Mouse (Mus musculus): ENCODE measurements at regions not wholly inside any gene's neighbourhood (a gene's known extent, or its start where the extent isn't known, plus 50 kb on each side); places are given as distances from the start of the nearest gene placed in this dataset.

GRCm38 (mm10) chr13:10540197-10540940 is 179.7 kb upstream of the Chrm3 start:
- DNase-seq (ENCODE audit: extremely low spot score in 1 of 2, low spot score in 1 of 2) = no peak

- DNase-seq (ENCODE audit: extremely low spot score in 1 of 2, low spot score in 1 of 2) = no peak
These were observed 178.3 kb upstream of the Chrm3 start for GRCm38 (mm10) chr13:10538927-10539326.

GRCm38 (mm10) chr13:10527251-10527650 is 166.6 kb upstream of the Chrm3 start:
- no peak for DNase-seq (ENCODE audit: extremely low spot score in 1 of 2, low spot score in 1 of 2)

GRCm38 (mm10) chr13:10526470-10527207 is 166.0 kb upstream of the Chrm3 start:
- DNase-seq (ENCODE audit: extremely low spot score in 1 of 2, low spot score in 1 of 2) = no peak

GRCm38 (mm10) chr13:10504211-10504610 is 143.6 kb upstream of the Chrm3 start:
- DNase-seq (ENCODE audit: extremely low spot score in 1 of 2, low spot score in 1 of 2) = no peak

- no peak for DNase-seq (ENCODE audit: extremely low spot score in 1 of 2, low spot score in 1 of 2)
These were observed 94.7 kb upstream of the Chrm3 start for GRCm38 (mm10) chr13:10455323-10455722.

- DNase-seq (ENCODE audit: extremely low spot score in 1 of 2, low spot score in 1 of 2) = no peak
These were observed 94.0 kb upstream of the Chrm3 start for GRCm38 (mm10) chr13:10454667-10455066.

GRCm38 (mm10) chr13:10451057-10451456 is 90.4 kb upstream of the Chrm3 start:
- peak in 1 of 2 experiments; percentile 25 for DNase-seq (ENCODE audit: extremely low spot score in 1 of 2, low spot score in 1 of 2)

GRCm38 (mm10) chr13:10449502-10449901 is 88.9 kb upstream of the Chrm3 start:
- DNase-seq (ENCODE audit: extremely low spot score in 1 of 2, low spot score in 1 of 2) = no peak

GRCm38 (mm10) chr13:10447806-10448205 is 87.2 kb upstream of the Chrm3 start:
- no peak for DNase-seq (ENCODE audit: extremely low spot score in 1 of 2, low spot score in 1 of 2)

- no peak for DNase-seq (ENCODE audit: extremely low spot score in 1 of 2, low spot score in 1 of 2)
These were observed 85.0 kb upstream of the Chrm3 start for GRCm38 (mm10) chr13:10445679-10446078.
